Mouse (Mus musculus): Measurements from ENCODE around the gene Mepce.
A peak's percentile ranks its signal among the peaks of the same experiment; 100 is the strongest.

Mepce gene

DNA sequence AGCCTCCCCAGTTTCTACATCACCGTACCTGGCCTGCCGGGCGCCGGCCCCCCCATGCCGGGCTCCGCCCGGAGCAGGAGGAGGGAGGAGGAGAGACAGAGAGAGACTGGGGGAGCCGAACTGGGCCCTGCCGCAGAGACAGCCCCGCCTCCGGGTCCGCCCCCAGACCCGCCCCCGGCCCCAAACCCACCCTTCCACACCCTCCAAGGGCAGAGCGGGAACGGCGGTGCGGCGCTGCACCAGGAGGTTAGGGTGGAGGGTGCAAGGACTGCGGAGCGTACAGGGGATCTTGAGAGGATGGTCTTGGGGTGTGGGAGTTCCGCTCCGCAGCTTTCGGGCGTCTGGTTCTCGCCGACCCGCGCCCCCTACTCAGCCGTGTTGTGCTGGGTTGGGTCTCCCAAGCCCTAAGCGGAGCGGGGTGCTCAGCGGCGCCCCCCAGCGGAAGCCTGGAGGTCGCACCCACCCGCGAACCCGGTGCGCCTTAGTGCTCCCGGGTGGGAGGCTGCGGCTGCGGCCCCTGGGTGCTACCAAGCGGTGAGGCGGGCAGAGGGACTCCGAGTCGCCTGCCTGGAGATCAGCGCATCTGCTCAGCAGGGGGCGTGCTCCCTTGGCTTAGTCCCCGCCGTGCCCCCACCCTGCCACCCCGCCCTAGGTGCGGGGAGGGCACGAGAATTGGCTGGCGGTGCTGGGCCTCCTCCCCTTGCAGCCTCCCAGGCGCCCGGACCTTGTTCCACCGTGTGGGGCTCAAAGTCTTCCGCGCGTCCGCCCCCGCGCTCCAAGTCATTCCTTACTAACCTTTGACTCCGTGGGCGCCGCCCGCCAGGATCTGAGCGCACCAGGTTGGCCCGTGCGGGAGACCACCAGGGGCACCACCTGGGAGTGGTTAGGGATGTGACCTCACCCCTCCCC is 46.2 kb downstream of the Mepce start, which contains the start of gene Nyap1:
Gene Nyap1 (minus strand): TSS at position 585 of the 909 bp plus-strand sequence.
- peak; percentile 80 for DNase-seq (ENCODE audit: low read depth, low spot score)

DNA sequence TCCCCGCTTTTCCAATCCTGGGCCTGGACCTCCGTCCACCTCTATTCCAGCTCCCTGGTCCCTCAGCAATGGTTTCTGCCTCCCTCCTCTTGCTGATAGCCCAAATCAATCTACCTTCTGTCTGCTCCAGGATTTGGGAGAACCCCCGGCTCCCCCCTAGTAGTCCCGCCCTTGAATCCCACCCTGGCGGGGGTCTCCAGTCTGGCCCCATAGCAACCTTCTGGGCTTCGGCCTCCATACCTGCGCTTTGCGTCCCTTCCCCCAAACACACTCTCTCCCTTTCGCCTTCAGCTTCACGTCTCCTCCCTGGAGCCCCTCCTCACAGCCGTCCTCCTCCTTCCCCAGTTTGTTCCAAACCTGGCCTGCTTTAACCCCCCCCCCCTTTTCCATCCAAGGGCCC is 46.9 kb downstream of the Mepce start:
- DNase-seq (ENCODE audit: low read depth, low spot score) = no peak

DNA sequence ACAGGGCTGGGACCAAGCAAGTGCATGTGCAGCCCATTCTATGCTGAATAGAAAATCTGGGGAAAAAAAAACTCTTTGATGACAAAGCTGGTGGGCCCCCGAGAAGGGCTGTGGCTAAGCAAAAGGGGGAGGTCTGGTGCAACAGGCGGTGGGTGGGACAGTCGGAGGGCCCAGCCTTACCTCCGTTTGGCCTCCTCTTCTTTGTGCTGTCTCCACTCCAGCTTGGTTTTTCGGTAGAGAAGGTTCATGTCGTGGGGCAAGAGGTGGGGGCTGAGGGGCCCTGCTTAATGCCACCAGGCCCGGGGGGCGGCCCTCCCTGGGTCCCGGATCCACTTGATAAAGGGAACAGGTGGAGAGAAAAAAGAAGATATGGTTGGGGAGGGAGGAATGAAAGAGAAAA is 48.0 kb downstream of the Mepce start:
- no peak for DNase-seq (ENCODE audit: low read depth, low spot score)

DNA sequence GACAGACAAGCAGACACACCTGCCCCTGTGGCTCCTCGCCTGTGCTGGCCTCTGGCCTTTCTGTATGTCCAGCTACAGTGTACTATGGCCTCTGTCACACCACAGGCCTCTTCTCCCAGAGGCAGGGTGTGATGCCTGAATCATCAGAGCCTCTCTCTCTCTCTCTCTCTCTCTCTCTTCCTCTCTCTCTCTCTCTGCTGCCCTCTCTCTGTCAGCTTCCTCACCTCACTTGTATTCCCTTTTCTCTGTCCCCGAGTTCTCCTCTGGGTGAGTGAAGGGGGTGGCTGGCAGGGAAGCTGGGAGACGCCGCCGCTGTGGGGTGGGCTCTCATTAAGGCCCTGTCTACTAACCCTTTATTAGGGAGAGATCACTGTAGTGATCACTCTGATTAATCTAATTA is 48.9 kb downstream of the Mepce start:
- peak; percentile 88 for DNase-seq (ENCODE audit: low read depth, low spot score)

DNA sequence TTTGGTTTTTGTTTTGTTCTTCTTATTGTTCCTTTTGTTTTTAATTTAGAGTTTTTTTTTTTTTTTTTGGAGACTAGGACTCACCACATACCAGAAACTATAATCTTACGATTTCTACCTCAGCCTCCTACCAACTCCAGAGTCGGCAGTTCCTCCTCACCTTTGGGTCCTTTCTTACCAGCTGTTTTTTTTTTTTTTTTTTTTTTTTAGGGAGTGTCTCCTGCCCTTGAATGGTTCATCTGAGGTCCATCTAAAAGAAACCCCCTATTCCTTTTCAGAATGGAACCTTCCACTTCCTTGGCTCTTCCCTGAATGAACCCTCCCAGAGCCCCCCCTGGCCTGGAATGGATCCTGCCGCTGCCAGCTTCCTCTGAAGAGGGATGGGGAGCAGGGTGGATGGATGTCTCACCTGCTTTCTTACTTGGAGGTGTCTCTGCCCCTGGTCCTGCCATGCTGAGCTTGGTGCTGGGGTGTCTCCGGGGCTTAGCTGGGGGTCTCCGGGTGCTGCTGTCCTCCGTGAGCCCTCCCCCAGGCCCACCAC is 50.0 kb downstream of the Mepce start:
- no peak for DNase-seq (ENCODE audit: low read depth, low spot score)

DNA sequence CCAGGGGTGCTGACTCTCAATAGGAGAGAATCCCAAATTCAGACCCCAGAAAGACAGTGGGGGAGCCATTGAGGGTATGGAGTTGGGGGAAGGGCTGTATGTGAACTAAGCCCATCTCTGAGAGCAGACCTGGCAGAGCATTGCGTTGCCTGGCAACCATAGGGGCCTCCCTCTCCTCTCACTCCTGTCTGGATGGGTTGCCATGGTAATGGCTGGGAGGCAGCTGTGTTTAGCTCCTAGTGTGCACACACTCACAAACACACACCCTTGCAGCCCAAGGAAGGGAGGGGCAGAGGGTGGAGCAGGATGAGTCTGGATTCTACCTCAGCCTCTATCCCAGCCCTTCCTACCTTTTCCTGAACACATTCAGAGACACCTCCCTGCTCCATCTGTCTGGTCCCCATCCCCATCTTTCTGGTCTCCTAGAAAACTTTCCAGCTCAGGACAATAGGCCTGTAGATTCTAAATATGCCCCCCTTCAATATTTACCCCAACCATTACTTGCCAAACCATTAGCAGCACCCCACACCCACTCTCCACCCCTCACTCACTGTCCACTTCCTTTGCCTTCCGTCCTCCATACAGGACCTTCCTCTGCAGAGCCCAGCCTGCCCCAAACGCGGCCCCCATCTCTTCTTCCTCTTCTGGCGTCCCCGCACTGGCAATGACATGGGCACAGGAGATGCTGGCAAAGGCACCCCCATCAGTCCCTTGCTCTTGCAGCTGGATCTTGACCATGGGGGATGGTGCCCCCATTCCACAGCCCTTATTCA is 53.0 kb downstream of the Mepce start:
- no peak for DNase-seq (ENCODE audit: low read depth, low spot score)

DNA sequence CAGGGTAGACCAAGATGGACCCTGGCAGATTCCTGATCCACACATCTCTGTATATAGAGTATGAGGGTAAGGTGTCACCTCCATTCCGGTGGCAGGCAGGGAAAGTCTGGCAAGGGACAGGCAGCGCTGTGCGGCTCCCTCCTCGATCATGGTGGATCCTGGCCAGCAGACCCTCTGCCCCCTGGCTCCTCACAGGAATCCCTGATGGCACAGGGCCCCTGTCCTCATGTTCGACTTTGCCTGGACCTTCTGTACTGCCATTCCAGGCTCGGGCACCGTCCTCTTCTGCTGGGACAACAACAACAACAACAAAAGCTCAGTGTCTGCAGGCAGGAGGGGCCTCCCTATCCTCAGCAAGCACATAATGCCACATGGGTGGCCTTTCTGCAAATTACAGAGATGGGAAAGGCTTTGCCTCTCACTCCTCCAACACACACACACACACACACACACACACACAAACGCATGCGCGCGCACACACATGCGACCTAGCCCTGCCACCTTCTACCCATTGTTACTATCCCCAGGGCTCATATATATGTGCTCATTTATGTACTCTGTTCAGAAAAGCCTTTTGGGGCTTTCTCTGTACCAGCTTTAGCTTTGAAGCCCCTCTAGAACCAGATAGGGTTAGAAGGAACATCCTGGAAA is 53.7 kb downstream of the Mepce start:
- no peak for DNase-seq (ENCODE audit: low read depth, low spot score)
